Mouse (Mus musculus) liver, postnatal 0 days (tissue): ENCODE measurements around the gene Slc51a.
A peak's percentile ranks its signal among the peaks of the same experiment; 100 is the strongest.

Experiments used
- CTCF ChIP-seq: sonication (generic); IDR thresholded peaks from 2 replicates; pipeline ENCODE4 v1.5.1; 2016; ENCODE audit warnings: antibody characterized with exemption, low read depth
- EP300 ChIP-seq: IDR thresholded peaks from 2 replicates; pipeline ENCODE4 v1.6.1; 2016; ENCODE audit warnings: antibody characterized with exemption, low read depth, mild to moderate bottlenecking

- TF ChIP-seq CTCF, result peak; percentile 49
- TF ChIP-seq EP300, result peak; percentile 36; the same call in 1 of the 2 replicates
Measured at GRCm38 (mm10) chr16:32430474-32431046, 57.1 kb downstream of the Slc51a start, which contains the start of gene Pcyt1a.
